Mouse (Mus musculus): ENCODE data around the gene Nhsl2.

- TF ChIP-seq CTCF (IDR thresholded peaks at IDR 0.05; ENCODE audit: low read depth) (no peak), EP300 (IDR thresholded peaks at IDR 0.05; ENCODE audit: low read depth) (no peak)
These were observed 25.0 kb downstream of the Nhsl2 start for GRCm38 (mm10) chrX:101874147-101874546.

Measured in liver, postnatal 0 days (tissue).